Mouse (Mus musculus) right cerebral cortex, postnatal 14 days (tissue): ENCODE results near the gene Gm37240.
A peak's percentile ranks its signal among the peaks of the same experiment; 100 is the strongest.

Experiments used
- DNase-seq: peaks from one replicate; pipeline ENCODE4 v3.0.0; 2022

Gene Gm37240

DNA sequence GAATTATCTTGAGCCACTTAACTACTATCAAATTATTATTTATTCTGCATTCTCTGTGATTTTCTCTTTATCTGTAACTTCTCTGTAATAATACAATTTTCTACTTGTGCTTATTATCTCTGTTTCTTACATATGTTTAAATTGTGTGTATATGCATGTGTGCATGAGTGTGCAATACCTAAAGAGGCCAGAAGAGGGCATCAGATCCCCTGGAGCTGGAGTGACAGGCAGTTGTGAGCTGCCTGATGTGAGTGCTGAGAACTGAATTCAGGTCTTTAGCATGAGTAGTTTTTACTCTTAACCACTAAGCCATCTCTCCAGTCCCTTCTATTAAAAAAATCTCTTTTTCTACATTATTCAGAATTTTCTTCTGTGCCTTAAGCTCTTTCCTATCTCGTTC is 406.7 kb downstream of the Gm37240 start:
- no peak for DNase-seq

GRCm38 (mm10) chr3:85478731-85479130 is 408.6 kb downstream of the Gm37240 start:
- DNase-seq, result no peak

GRCm38 (mm10) chr3:85469711-85470110 is 417.6 kb downstream of the Gm37240 start:
- no peak for DNase-seq

GRCm38 (mm10) chr3:85468995-85469394 is 418.3 kb downstream of the Gm37240 start:
- no peak for DNase-seq

GRCm38 (mm10) chr3:85465283-85466025 is 421.9 kb downstream of the Gm37240 start:
- DNase-seq, result peak; percentile 65

- no peak for DNase-seq
Observed at GRCm38 (mm10) chr3:85460021-85460420, 427.3 kb downstream of the Gm37240 start.

DNA sequence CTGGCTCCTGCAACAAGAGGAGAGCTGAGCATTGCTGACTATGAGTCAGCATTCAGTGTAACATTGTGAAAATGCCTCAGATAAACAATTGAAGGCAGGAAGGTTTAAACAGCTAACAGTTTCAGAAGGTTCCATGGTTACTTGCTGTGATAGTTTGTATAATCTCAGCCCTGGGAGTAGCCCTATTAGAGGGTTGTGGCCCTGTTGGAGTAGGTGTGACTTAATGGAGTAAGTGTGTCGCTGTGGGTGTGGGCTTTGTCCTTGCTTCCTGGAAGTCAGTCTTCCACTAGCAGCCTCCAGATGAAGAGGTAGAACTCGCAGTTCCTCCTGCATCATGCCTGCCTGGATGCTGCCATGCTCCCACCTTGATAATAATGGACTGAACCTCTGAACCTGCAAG is 430.3 kb downstream of the Gm37240 start:
- DNase-seq, result no peak

- DNase-seq, result no peak
Observed at GRCm38 (mm10) chr3:85455453-85455852, 431.9 kb downstream of the Gm37240 start.

DNA sequence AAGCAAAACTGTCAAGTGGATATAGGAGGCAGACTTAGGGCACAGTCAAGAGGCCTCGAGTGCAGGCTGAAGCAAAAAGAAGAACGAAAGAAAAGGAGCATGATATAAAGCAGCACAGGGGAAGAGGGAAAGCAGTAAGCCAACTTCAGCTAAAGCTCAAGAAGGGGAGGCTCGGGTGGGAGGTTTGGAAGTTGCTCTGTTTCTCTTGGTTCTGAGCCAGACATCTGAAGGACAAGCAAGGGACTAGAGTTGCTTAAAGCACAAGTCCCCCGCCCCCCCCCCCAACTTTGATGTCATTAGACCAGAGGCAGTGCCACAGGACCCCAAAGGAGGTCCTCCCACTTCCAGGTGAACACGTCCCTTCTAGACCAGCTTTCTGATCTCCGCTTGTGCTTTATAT is 433.3 kb downstream of the Gm37240 start:
- no peak for DNase-seq

GRCm38 (mm10) chr3:85449461-85449860 is 437.9 kb downstream of the Gm37240 start:
- no peak for DNase-seq

GRCm38 (mm10) chr3:85442781-85443180 is 444.5 kb downstream of the Gm37240 start:
- DNase-seq, result no peak

DNA sequence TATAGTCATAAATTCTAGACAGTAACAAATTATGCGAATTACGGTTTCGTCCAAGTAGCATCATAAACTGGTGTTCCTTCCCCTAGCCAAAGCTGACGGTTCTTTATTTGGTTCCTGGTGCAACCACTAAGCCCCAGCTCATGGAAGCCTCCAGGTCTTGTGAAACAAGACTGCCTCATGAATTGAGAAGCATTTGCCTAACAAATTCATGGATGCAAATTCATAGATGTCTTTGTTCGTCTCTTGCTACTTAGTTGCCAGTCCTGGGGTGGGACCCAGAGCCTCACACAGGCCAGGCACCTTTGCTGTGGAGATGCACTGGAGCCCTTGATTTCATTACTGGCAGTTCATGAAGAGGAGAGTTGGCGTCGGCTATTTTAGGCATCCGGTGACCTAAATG is 445.1 kb downstream of the Gm37240 start:
- DNase-seq, result no peak

- no peak for DNase-seq
Observed at GRCm38 (mm10) chr3:85435406-85435805, 451.9 kb downstream of the Gm37240 start.

GRCm38 (mm10) chr3:85431208-85431607 is 456.1 kb downstream of the Gm37240 start:
- DNase-seq, result no peak

DNA sequence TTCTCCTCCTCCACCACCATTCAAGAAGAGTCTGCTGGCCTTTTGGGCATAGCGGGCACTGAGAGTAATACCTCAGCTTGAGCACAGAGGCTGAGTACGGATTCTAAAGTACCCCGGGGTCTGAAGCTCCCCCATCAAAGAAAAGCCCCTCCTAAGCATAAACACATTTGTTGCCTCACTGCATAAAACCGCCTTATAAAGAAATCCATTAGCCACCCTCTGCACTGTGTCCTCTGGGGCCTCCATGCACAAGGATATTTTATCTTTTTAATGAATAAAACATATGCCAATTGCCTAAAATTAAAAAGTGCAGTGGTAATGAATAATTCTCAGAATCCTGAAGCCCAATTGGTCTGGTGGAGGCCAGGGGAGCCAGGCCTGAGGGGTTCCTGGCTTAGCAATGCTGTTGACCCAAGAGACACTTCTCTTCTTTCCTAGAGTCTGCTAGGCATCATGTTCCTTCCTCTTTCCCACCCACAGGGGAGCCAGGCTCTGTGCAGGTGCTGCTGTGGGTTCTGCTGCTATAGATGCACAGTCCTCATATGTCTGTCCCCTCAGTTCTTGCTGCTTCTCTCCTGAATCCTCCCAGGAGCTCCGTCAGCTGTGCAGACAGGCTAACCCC is 463.8 kb downstream of the Gm37240 start:
- no peak for DNase-seq

GRCm38 (mm10) chr3:85421403-85421802 is 465.9 kb downstream of the Gm37240 start:
- no peak for DNase-seq

GRCm38 (mm10) chr3:85417663-85418062 is 469.7 kb downstream of the Gm37240 start:
- DNase-seq, result no peak

DNA sequence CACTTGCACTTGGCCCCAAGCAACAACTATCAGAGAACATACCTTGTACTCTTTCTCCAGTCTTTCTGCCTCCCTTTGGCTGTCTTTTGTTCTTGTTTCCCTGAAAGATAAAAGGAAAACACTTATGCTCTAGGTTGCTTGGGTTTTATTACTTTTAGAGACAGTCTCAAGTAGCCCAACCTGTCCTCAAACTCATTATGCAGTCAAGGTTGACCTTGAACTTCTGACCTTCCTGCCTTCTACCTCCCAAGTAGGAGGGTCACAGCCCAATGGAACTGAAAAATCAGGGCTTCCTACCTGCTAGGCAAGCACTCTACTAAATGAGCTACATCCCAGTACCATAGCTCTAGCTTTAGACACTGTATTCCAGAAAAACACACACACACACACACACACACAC is 488.5 kb downstream of the Gm37240 start:
- DNase-seq, result no peak

DNA sequence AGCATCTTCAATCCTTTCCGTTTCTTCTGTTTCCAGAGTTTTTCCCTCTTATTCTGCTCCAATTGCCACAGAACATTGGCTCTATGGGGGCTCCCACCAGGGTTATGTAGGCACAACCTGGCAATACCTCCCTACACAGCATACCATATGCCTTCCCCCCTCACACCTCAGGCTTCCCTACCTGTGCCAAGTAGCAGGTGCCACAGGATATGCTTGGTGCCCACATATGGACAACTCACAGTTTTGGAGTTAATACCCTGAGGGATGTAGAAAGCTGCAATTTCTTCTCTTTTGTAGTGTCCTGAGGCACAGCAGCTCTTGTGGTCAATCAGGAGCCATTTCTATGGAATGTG is 488.9 kb downstream of the Gm37240 start:
- DNase-seq, result no peak

DNA sequence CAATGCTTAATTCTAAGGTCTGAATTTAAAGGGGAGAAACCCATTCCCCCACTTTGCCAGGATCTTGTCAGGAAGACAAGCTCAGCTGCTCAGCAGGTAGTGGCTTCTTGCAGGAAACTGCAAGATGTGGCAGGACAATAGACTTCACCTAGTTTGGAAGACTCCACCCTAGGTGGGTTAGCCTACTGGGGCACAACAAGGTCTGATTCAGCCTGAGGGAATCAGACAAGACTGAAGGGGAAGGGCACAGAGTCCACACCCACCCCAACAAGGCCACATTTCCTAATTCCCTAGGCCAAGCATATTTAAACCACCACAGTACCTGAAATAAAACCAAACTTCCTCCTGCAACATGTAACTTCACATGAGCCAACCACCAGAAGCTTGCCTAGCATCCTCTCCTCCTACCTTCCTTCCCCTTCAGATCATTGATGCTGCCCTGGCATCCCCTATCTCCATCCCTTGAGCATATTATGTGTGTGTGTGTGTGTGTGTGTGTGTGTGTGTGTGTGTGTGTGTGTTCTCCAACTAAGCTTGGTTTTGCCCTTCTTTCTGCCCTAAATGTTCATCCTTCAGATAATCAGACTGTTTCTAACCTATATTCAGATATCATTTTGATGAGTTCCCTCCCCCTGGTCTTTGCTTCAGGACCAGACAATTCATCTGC is 489.4 kb downstream of the Gm37240 start:
- DNase-seq, result no peak

- no peak for DNase-seq
Observed at GRCm38 (mm10) chr3:85393395-85393794, 493.9 kb downstream of the Gm37240 start.

DNA sequence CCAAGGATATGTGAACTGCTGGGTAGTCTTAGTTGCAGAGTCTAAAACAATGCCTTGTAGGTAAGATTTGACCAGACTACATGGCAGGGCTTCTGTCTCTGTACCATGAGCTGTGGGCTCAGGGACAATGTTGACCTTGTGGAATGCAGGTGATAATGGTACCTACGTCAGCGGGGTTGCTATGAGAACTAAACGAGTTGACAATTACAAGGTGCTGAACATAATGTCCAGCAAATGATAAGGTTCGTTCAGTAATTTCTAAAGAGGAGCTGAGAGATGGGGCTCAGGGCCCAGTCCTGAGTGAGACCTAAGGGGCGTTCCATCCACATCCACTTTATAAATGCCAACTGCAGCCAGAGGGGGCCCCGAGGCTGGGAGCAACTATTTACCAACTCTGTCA is 495.6 kb downstream of the Gm37240 start:
- no peak for DNase-seq

DNA sequence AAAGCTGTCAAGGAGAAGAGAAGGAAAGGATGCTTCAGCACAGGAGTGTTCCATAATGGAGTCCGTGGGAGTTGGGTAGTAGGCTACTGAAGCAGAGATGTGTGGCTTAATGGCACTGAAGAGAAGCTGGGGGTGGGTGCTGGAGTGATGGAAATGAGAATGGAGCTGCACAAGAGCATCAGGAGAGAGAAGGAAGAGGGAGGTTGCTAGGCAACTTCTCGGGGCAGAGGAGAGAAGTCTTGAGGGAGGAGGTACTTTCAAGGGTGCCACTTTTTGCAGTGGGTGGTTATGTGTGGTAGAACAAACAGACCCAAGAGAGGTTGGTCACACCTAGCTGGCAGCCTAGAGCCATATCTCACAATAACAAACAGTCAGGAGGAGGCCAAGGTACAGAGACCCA is 496.2 kb downstream of the Gm37240 start:
- peak; percentile 38 for DNase-seq

DNA sequence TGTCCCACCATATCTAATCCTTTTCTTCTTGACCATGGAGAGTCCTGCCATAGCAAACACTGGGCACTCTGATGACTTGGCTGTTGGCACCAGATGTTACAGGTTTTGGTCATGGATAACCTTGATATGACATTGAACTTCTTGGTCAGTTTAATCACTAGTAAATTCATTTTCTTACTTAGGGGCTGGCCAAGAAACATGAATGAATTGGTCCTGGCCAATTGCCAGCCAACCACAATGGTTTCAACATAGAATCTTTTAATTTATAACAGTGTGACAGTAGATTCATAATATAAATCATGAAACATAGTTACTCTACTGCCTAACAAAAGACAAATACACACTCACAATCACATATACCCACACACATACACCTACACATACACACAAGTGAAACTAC is 501.9 kb downstream of the Gm37240 start:
- DNase-seq, result no peak
